Mouse (Mus musculus) testis, adult 2 months (tissue): ENCODE results near the gene Ube2g2.

Experiments used
- CTCF ChIP-seq: fragments of 200-500 bp; IDR thresholded peaks from 2 replicates; pipeline ENCODE4 v1.5.1; 2012; ENCODE audit warnings: low read depth, mild to moderate bottlenecking, inconsistent platforms, low read length, moderate library complexity; ENCODE audit not compliant: control insufficient read depth, insufficient read depth, insufficient replicate concordance
- POLR2A ChIP-seq: fragments of 200-500 bp; IDR thresholded peaks from 2 replicates; pipeline ENCODE4 v1.6.1; 2012; ENCODE audit warnings: low read depth, mild to moderate bottlenecking, inconsistent platforms, low read length, moderate library complexity; ENCODE audit not compliant: control insufficient read depth

GRCm38 (mm10) chr10:77605368-77605767, 16.7 kb upstream of the Ube2g2 start:
- TF ChIP-seq POLR2A = no peak
- peak; percentile 6; the same call in 1 of the 2 replicates for TF ChIP-seq CTCF
